Mouse (Mus musculus) thymus, postnatal 10 days (tissue): ENCODE data around the gene Babam2.

Experiments
- DNase-seq, 2 experiments: peaks; one replicate each; pipeline ENCODE4 v3.0.0; 2021; ENCODE audit warnings: low spot score in 2 of 2

Gene Babam2

GRCm38 (mm10) chr5:31697644-31698296 lies at the start of gene Babam2:
Gene Babam2 (plus strand): TSS chr5:31697684.
- peak; percentile 90 to 94 for DNase-seq

GRCm38 (mm10) chr5:31650518-31651288 lies 46.8 kb upstream of the Babam2 start:
- DNase-seq: no peak

- DNase-seq: no peak
Measured at GRCm38 (mm10) chr5:31655688-31656190, 41.7 kb upstream of the Babam2 start.

- DNase-seq: no peak
Measured at GRCm38 (mm10) chr5:31666176-31666575, 31.3 kb upstream of the Babam2 start.

- DNase-seq: no peak
Measured at GRCm38 (mm10) chr5:31668325-31668968, 29.0 kb upstream of the Babam2 start.

- DNase-seq: no peak
Measured at GRCm38 (mm10) chr5:31669984-31670383, 27.5 kb upstream of the Babam2 start.

- DNase-seq: no peak
Measured at GRCm38 (mm10) chr5:31671137-31671536, 26.3 kb upstream of the Babam2 start.

- DNase-seq: no peak
Measured at GRCm38 (mm10) chr5:31673431-31673830, 24.1 kb upstream of the Babam2 start.

- no peak for DNase-seq
Measured at GRCm38 (mm10) chr5:31678000-31678399, 19.5 kb upstream of the Babam2 start.

GRCm38 (mm10) chr5:31680183-31680582 lies 17.3 kb upstream of the Babam2 start:
- no peak for DNase-seq

GRCm38 (mm10) chr5:31682305-31682704 lies 15.2 kb upstream of the Babam2 start:
- DNase-seq: no peak

- DNase-seq: no peak
Measured at GRCm38 (mm10) chr5:31686040-31686439, 11.4 kb upstream of the Babam2 start.

GRCm38 (mm10) chr5:31687972-31688371 lies 9.5 kb upstream of the Babam2 start:
- DNase-seq: no peak

- no peak for DNase-seq
Measured at GRCm38 (mm10) chr5:31693191-31693590, 4.3 kb upstream of the Babam2 start.

GRCm38 (mm10) chr5:31696971-31697643 lies 377 bp upstream of the Babam2 start, which contains the start of gene Rbks:
Gene Rbks (minus strand): TSS chr5:31697627.
- peak in 1 of 2 experiments; percentile 6 for DNase-seq

- peak; percentile 88 for DNase-seq
Measured at GRCm38 (mm10) chr5:31698297-31698726, 828 bp downstream of the Babam2 start.

GRCm38 (mm10) chr5:31698931-31699330 lies 1.4 kb downstream of the Babam2 start:
- DNase-seq: no peak

GRCm38 (mm10) chr5:31699397-31699796 lies 1.9 kb downstream of the Babam2 start:
- DNase-seq: no peak

- DNase-seq: no peak
Measured at GRCm38 (mm10) chr5:31704971-31705370, 7.5 kb downstream of the Babam2 start.

- DNase-seq: no peak
Measured at GRCm38 (mm10) chr5:31706826-31707225, 9.3 kb downstream of the Babam2 start.

GRCm38 (mm10) chr5:31709389-31709788 lies 11.9 kb downstream of the Babam2 start:
- no peak for DNase-seq

- no peak for DNase-seq
Measured at GRCm38 (mm10) chr5:31713280-31713711, 15.8 kb downstream of the Babam2 start.
